Mouse (Mus musculus): ENCODE measurements around the gene Zbtb16.

DNA sequence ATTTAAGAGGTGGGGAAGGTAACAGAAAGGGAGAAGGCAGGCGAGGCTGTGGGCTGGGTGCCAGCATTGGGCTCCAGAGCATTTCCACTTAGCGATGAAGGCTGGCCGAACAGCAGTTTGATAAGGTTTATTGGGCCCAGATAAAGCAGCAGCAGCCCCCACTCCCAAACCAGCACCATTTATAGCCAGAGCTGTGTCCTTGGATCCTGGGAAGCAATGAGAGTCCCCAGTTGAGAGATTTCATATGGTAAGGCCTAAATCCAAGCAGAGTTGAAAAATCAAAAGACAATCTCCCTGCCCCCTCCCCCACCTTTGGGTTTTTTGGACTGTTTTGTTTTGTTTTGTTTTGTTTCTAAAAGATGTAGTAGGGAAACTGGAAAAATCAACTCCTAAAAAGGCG, 2.3 kb upstream of the Zbtb16 start:
- no peak for TF ChIP-seq POLR2A (IDR thresholded peaks at IDR 0.05; ENCODE audit: insufficient read length, low read depth)
- TF ChIP-seq MYOG (IDR thresholded peaks at IDR 0.05; ENCODE audit: control insufficient read depth in 1 of 3, insufficient read depth in 1 of 3, insufficient read length in 2 of 3, low read depth in 2 of 3), result no peak
- TF ChIP-seq TCF12 (IDR thresholded peaks at IDR 0.05; ENCODE audit: insufficient read depth, poor library complexity, severe bottlenecking), result no peak
- no peak for TF ChIP-seq SRF (IDR thresholded peaks at IDR 0.05; ENCODE audit: control insufficient read depth, insufficient read length, low read depth)
- no peak for TF ChIP-seq USF1 (IDR thresholded peaks at IDR 0.05; ENCODE audit: low read depth)
- TF ChIP-seq MYOD1 (IDR thresholded peaks at IDR 0.05; ENCODE audit: control insufficient read depth in 1 of 3, insufficient read length in 2 of 3, low read depth in 2 of 3), result no peak
- no peak for TF ChIP-seq POLR2AphosphoS2 (IDR thresholded peaks at IDR 0.05; ENCODE audit: insufficient read length, low read depth)
- no peak for TF ChIP-seq MAX (IDR thresholded peaks at IDR 0.05; ENCODE audit: low read depth)
- TF ChIP-seq E2F4 (IDR thresholded peaks at IDR 0.05; ENCODE audit: insufficient read depth), result no peak
- no peak for TF ChIP-seq CEBPB (IDR thresholded peaks at IDR 0.05; ENCODE audit: insufficient read depth, poor library complexity, severe bottlenecking)
- no peak for TF ChIP-seq TCF3 (IDR thresholded peaks at IDR 0.05; ENCODE audit: insufficient read length, low read depth)
